Mouse (Mus musculus): ENCODE results near the gene Nmu.

DNA sequence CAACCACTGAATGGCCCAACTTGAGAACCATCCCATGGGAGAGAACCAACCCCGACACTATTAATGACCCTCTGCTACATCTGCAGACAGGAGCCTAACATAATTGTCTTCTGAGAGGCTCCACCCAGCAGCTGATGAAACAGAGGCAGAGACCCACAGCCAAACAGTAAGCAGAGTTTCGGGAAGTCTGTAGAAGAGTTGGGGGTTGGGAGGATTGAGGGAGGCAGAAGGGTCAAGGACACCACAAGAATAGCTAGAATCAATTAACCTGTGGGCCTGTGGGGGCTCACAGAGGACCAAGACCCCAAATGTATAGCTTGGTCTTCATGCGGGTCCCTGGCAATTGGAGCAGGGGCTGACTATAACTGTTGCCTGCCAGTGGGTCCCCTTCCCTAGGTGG, 75.3 kb downstream of the Nmu start:
- TF ChIP-seq TAL1 (IDR thresholded peaks at IDR 0.05; ENCODE audit: low read length) (no peak), GATA1 (IDR thresholded peaks at IDR 0.05; ENCODE audit: low read length) (no peak)
